Mouse (Mus musculus) liver, embryonic 14.5 days (tissue): ENCODE data around the gene Tyw1.

Experiments
- CTCF ChIP-seq: IDR thresholded peaks from 2 replicates; pipeline ENCODE4 v1.5.1; 2016; ENCODE audit warnings: antibody characterized with exemption, low read depth, control low read depth
- EP300 ChIP-seq: IDR thresholded peaks from 2 replicates; pipeline ENCODE4 v1.6.1; 2016; ENCODE audit warnings: antibody characterized with exemption, low read depth

DNA sequence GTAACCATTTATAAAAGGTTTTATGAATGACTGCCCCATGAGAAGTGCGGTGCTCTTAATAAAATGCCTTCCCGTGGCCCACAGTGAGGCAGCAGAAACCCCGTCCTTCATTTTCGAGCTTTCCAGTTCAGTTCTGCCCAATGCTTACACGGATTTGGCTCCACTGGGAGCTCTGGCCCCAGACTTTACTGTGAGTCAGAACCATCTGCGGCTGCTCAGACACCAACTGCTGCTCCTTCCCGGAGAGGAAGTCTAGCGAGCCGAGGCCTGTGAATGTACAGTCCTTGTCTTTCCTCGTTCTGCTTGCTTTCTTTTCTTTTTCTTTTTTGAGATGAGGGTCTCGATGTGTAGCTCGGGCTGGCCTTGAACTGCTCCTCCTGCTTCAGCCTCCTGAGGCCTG, 35.4 kb downstream of the Tyw1 start:
- no peak for TF ChIP-seq CTCF
- TF ChIP-seq EP300: no peak
